Mouse (Mus musculus) megakaryocyte, embryonic 14.5 days (primary cell): ENCODE results near the gene Gtpbp10.

Source experiments
- FLI1 ChIP-seq: IDR thresholded peaks from 2 replicates; pipeline ENCODE4 v1.6.1; 2012; ENCODE audit warnings: low read length, inconsistent platforms, mixed read lengths
- GATA1 ChIP-seq: IDR thresholded peaks from 3 replicates; pipeline ENCODE4 v1.6.1; 2012; ENCODE audit warnings: mixed read lengths, low read length, inconsistent platforms, borderline replicate concordance

DNA sequence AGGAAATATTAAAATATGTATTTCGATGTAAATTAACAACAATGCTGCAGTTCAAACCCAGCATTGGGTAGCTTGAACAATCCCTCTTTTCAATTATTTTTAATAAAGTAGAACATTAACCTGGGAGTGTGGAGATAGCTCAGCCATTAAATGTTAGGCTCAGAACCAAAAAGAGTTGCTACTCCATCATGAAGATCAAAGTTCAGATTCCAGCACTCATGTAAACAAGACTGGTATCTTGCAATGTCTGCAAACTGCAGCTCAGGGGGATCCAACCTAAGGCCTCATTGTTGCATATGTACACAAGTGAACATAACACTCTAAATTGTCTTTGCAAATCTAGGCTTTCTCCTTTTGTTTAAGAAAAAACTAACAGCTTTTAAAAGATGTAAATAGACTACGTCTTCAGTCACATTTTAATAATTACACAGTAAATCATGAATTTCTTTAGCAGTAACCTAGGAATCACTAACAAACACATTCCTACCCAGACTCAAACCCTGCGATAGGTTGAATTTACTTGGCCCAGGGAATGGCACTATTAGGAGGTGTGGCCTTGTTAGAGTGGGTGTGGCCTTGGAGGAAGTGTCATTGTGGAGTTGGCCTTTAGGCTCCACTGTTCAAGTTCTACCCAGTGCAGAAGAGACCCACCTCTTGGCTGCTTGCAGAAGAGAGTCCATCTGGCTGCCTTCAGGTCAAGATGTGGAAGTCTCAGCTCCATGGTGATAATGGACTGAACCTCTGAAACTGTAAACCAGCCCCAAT lies 25.5 kb downstream of the Gtpbp10 start:
- TF ChIP-seq GATA1 (no peak), FLI1 (no peak)
